Comparison of ENCODE assay signal across 19 mouse cellular contexts in genomic region chr4:149860393-149860792, GRCm38 (mm10).
A peak's percentile ranks its signal among the peaks of the same experiment; 100 is the strongest.
DNase-seq lines count a peak whose midpoint lies in the region; ATAC-seq and TF ChIP-seq lines count a peak whose summit lies in the region.
"Had no signal": no experiment of that assay in that cellular context is flagged by ENCODE, and none has a peak within 500 bp of the region (broad histone marks: within the 10 kb centered on the region; RNA-seq: fewer than 3 reads in every experiment).

No protein-coding gene starts in this region.

- peaks cover 17% of the 10 kb centered on the region for H3K4me1 ChIP-seq in kidney, embryonic 16.5 days (ENCODE audit: insufficient read depth, low read length)
- peaks cover 0 to 2% of the 10 kb centered on the region in 2 experiments; a peak in 1 of 4 replicates for H3K4me1 ChIP-seq in ES-E14 (ENCODE audit: control insufficient read depth in 2 of 2, insufficient read depth in 2 of 2, low read length in 2 of 2, poor library complexity in 1 of 2)
- H3K4me1 ChIP-seq in embryonic facial prominence, embryonic 14.5 days (ENCODE audit: control insufficient read depth, insufficient read depth, low read length) = peaks cover 8% of the 10 kb centered on the region; the same call in 1 of the 2 replicates
- H3K4me1 ChIP-seq in limb, embryonic 14.5 days (ENCODE audit: control insufficient read depth, insufficient read depth, low read length) = peaks cover 18% of the 10 kb centered on the region
- no peaks in the 10 kb centered on the region for H3K4me1 ChIP-seq in cerebellum, adult 2 months (ENCODE audit: control insufficient read depth, insufficient read depth, low read length)
- peaks cover 7% of the 10 kb centered on the region; the same call in 1 of the 2 replicates for H3K4me1 ChIP-seq in intestine, embryonic 15.5 days (replicated peaks)
- H3K4me1 ChIP-seq: forebrain, embryonic 13.5 days had no signal

- peak; percentile 57; the same call in 1 of the 2 replicates for ATAC-seq in kidney, embryonic 16.5 days (ENCODE audit: low FRiP score, low TSS enrichment)
- no peak for ATAC-seq in embryonic facial prominence, embryonic 14.5 days (ENCODE audit: low read depth)
- ATAC-seq in limb, embryonic 14.5 days (ENCODE audit: low FRiP score, low read depth) = no peak
- ATAC-seq in intestine, embryonic 15.5 days = no peak
- ATAC-seq: forebrain, embryonic 13.5 days; forebrain, postnatal 0 days had no signal

- H3K27ac ChIP-seq in kidney, embryonic 16.5 days (ENCODE audit: low read length) = peak overlapping the region; percentile 25; the same call in 1 of the 2 replicates
- H3K27ac ChIP-seq in ES-E14 (ENCODE audit: insufficient read depth, low read depth, low read length, poor library complexity, severe bottlenecking) = no peak overlapping the region
- peak overlapping the region; percentile 67; the same call in 1 of the 2 replicates for H3K27ac ChIP-seq in embryonic facial prominence, embryonic 14.5 days (replicated peaks; ENCODE audit: low read depth, low read length)
- 0 out of 2 replicates have a peak overlapping the region, but pooled peaks have one; percentile 8 for H3K27ac ChIP-seq in limb, embryonic 14.5 days (replicated peaks; ENCODE audit: low read depth, low read length)
- H3K27ac ChIP-seq in cerebellum, adult 2 months (ENCODE audit: insufficient read depth, low read length) = no peak overlapping the region
- no peak overlapping the region for H3K27ac ChIP-seq in intestine, embryonic 15.5 days
- H3K27ac ChIP-seq: forebrain, embryonic 13.5 days; heart, adult 2 months; heart, embryonic 15.5 days; hindbrain, embryonic 14.5 days had no signal

- H3K36me3 ChIP-seq in kidney, embryonic 16.5 days (ENCODE audit: insufficient read depth, low read length) = no peaks in the 10 kb centered on the region
- no peaks in the 10 kb centered on the region for H3K36me3 ChIP-seq in ES-E14 (ENCODE audit: control insufficient read depth, insufficient read depth, low read length, poor library complexity, severe bottlenecking)
- H3K36me3 ChIP-seq in embryonic facial prominence, embryonic 14.5 days (ENCODE audit: control insufficient read depth, insufficient read depth, low read length) = no peaks in the 10 kb centered on the region
- no peaks in the 10 kb centered on the region for H3K36me3 ChIP-seq in limb, embryonic 14.5 days (ENCODE audit: control insufficient read depth, insufficient read depth, low read length)
- no peaks in the 10 kb centered on the region for H3K36me3 ChIP-seq in intestine, embryonic 15.5 days
- H3K36me3 ChIP-seq: heart, embryonic 15.5 days had no signal

- no peaks in the 10 kb centered on the region for H3K9me3 ChIP-seq in kidney, embryonic 16.5 days (ENCODE audit: low read length)
- H3K9me3 ChIP-seq in ES-E14 (ENCODE audit: control insufficient read depth, insufficient read depth, low read depth, low read length) = no peaks in the 10 kb centered on the region
- H3K9me3 ChIP-seq in embryonic facial prominence, embryonic 14.5 days (ENCODE audit: control insufficient read depth, low read length) = no peaks in the 10 kb centered on the region
- H3K9me3 ChIP-seq in limb, embryonic 14.5 days (ENCODE audit: control insufficient read depth, low read length) = no peaks in the 10 kb centered on the region
- H3K9me3 ChIP-seq in intestine, embryonic 15.5 days = no peaks in the 10 kb centered on the region
- H3K9me3 ChIP-seq: forebrain, embryonic 13.5 days; heart, embryonic 15.5 days had no signal

- in situ Hi-C loops in ES-E14 (cut with MboI; ENCODE audit: low sequenced_read_pairs in 2 of 2, unreplicated experiment in 2 of 2) = no loop called here

- DNase-seq in kidney, adult 8-10 months = no peak
- no peak for DNase-seq in ES-E14 (ENCODE audit: low read depth, low spot score)
- no peak for DNase-seq in embryonic facial prominence, embryonic 14.5 days (ENCODE audit: low spot score)
- DNase-seq in limb, embryonic 14.5 days (ENCODE audit: low spot score) = no peak
- DNase-seq in cerebellum, adult 2 months = no peak
- DNase-seq: adrenal gland, postnatal 10 days; cerebellum, adult 11-12 months; cerebellum, adult 9-11 months; cerebellum, postnatal 36 days; forebrain, postnatal 0 days; gastrocnemius, postnatal 14 days; heart, adult 2 months; heart, postnatal 14 days had no signal

- no peak for TF ChIP-seq POLR2A in limb, embryonic 14.5 days (IDR thresholded peaks at IDR 0.05; ENCODE audit: borderline replicate concordance, extremely low read depth, insufficient read depth, insufficient read length)
- no peak for TF ChIP-seq POLR2A in cerebellum, adult 2 months (IDR thresholded peaks at IDR 0.05; ENCODE audit: borderline replicate concordance, insufficient read depth, low read length)

- H3K9ac ChIP-seq in kidney, embryonic 16.5 days (replicated peaks; ENCODE audit: low read length) = no peak overlapping the region
- no peak overlapping the region for H3K9ac ChIP-seq in ES-E14 (ENCODE audit: insufficient read depth, low read depth, low read length, poor library complexity, severe bottlenecking)
- H3K9ac ChIP-seq in embryonic facial prominence, embryonic 14.5 days (ENCODE audit: low read depth, low read length) = no peak overlapping the region
- H3K9ac ChIP-seq in limb, embryonic 14.5 days (ENCODE audit: low read depth, low read length, severe bottlenecking) = no peak overlapping the region
- no peak overlapping the region for H3K9ac ChIP-seq in intestine, embryonic 15.5 days
- H3K9ac ChIP-seq: forebrain, embryonic 13.5 days; forebrain, postnatal 0 days; heart, embryonic 15.5 days; hindbrain, embryonic 14.5 days had no signal

- no peak overlapping the region for H3K4me2 ChIP-seq in kidney, embryonic 16.5 days (replicated peaks; ENCODE audit: low read depth, low read length)
- H3K4me2 ChIP-seq in embryonic facial prominence, embryonic 14.5 days (ENCODE audit: low read depth, low read length) = no peak overlapping the region
- H3K4me2 ChIP-seq in limb, embryonic 14.5 days (replicated peaks; ENCODE audit: low read depth, low read length, severe bottlenecking) = no peak overlapping the region
- H3K4me2 ChIP-seq in intestine, embryonic 15.5 days (replicated peaks) = no peak overlapping the region
- H3K4me2 ChIP-seq: forebrain, embryonic 13.5 days; heart, embryonic 11.5 days; heart, embryonic 15.5 days; hindbrain, embryonic 14.5 days had no signal

- no peak for TF ChIP-seq CTCF in cerebellum, adult 2 months (IDR thresholded peaks at IDR 0.05; ENCODE audit: borderline replicate concordance, insufficient read depth, low read depth, low read length)

- no peak overlapping the region for H3K4me3 ChIP-seq in kidney, embryonic 16.5 days (ENCODE audit: low read length)
- H3K4me3 ChIP-seq in ES-E14 (ENCODE audit: insufficient read depth in 1 of 2, low read depth in 1 of 2, low read length in 2 of 2, poor library complexity in 1 of 2, severe bottlenecking in 1 of 2) = no peak overlapping the region
- H3K4me3 ChIP-seq in embryonic facial prominence, embryonic 14.5 days (ENCODE audit: low read depth, low read length) = no peak overlapping the region
- H3K4me3 ChIP-seq in limb, embryonic 14.5 days (replicated peaks; ENCODE audit: low read length) = no peak overlapping the region
- no peak overlapping the region for H3K4me3 ChIP-seq in cerebellum, adult 2 months (replicated peaks; ENCODE audit: insufficient read depth, low read depth, low read length)
- H3K4me3 ChIP-seq in intestine, embryonic 15.5 days (replicated peaks) = no peak overlapping the region
- H3K4me3 ChIP-seq: forebrain, embryonic 13.5 days; heart, adult 2 months; heart, embryonic 15.5 days had no signal

- H3K27me3 ChIP-seq in kidney, embryonic 16.5 days (ENCODE audit: insufficient read depth, low read length) = no peaks in the 10 kb centered on the region
- H3K27me3 ChIP-seq in embryonic facial prominence, embryonic 14.5 days (replicated peaks; ENCODE audit: control insufficient read depth, insufficient read depth, low read length) = no peaks in the 10 kb centered on the region
- no peaks in the 10 kb centered on the region for H3K27me3 ChIP-seq in limb, embryonic 14.5 days (ENCODE audit: control insufficient read depth, insufficient read depth, low read length)
- H3K27me3 ChIP-seq in cerebellum, adult 2 months (ENCODE audit: control insufficient read depth, insufficient read depth, low read length) = no peaks in the 10 kb centered on the region
- no peaks in the 10 kb centered on the region for H3K27me3 ChIP-seq in intestine, embryonic 15.5 days (replicated peaks)
- H3K27me3 ChIP-seq: forebrain, embryonic 13.5 days had no signal

- 20% methylated on average over 6 of the region's 6 CpGs for WGBS in kidney, embryonic 16.5 days
- 45% methylated on average over 6 of the region's 6 CpGs for WGBS in embryonic facial prominence, embryonic 14.5 days
- 74% methylated on average over 6 of the region's 6 CpGs for WGBS in limb, embryonic 14.5 days
- 83% methylated on average over 6 of the region's 6 CpGs for WGBS in cerebellum, adult 2 months
- WGBS in intestine, embryonic 15.5 days = 57% methylated on average over 6 of the region's 6 CpGs

TF ChIP-seq in ES-E14, 5 proteins besides CTCF, POLR2A, EP300 and RAD21:
- TF ChIP-seq ZNF384 (IDR thresholded peaks at IDR 0.05; ENCODE audit: low read depth, low read length) (no peak), MAFK (IDR thresholded peaks at IDR 0.05; ENCODE audit: insufficient read depth, low read depth, low read length) (peak; percentile 67; the same call in 1 of the 2 replicates), ZC3H11A (IDR thresholded peaks at IDR 0.05; ENCODE audit: borderline replicate concordance, low read depth, low read length) (no peak), CHD2 (IDR thresholded peaks at IDR 0.05; ENCODE audit: low read depth, low read length) (no peak), HCFC1 (IDR thresholded peaks at IDR 0.05; ENCODE audit: borderline replicate concordance, insufficient read depth, low read length) (no peak)

Comparison
In these comparisons a context has a peak if more than half of its experiments do, and no peak if none do; other contexts are left out.
1. H3K27ac ChIP-seq: peak in kidney, embryonic 16.5 days (single experiment), embryonic facial prominence, embryonic 14.5 days (single experiment) and limb, embryonic 14.5 days (single experiment); none in ES-E14 (single experiment), cerebellum, adult 2 months (single experiment) and intestine, embryonic 15.5 days (single experiment).